Mouse (Mus musculus) megakaryocyte, embryonic 14.5 days (primary cell): ENCODE measurements at regions not wholly inside any gene's neighbourhood (a gene's known extent, or its start where the extent isn't known, plus 50 kb on each side); places are given as distances from the start of the nearest gene placed in this dataset.

ENCODE experiments used
- FLI1 ChIP-seq: IDR thresholded peaks from 2 replicates; pipeline ENCODE4 v1.6.1; 2012; ENCODE audit warnings: low read length, inconsistent platforms, mixed read lengths
- GATA1 ChIP-seq: IDR thresholded peaks from 3 replicates; pipeline ENCODE4 v1.6.1; 2012; ENCODE audit warnings: mixed read lengths, low read length, inconsistent platforms, borderline replicate concordance

DNA sequence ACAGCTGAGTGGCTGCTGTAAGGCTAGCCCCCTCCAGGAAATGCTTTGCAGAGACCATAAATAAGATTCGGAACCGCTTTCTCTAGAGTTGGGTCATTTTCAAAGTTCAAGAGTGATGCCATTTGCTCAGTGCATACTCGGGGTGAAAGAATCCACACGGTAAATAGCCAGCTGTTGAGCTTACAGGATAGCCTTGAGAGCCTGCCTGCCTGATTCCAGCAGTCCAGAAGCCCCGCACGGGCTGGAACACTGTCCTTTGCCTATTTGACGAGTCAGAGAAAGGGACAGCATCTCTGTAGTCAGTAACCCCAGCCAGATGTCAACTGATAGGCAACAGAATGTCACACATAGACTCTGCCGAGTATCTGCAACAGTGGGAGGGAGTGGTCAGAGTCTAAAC is 140.7 kb downstream of the Zfp365 start:
- TF ChIP-seq GATA1 (no peak), FLI1 (no peak)
